Mouse (Mus musculus) hindbrain, embryonic 12.5 days (tissue): ENCODE measurements around the gene Uso1. TPM values are rescaled to one million over a fixed set of nuclear protein-coding genes. Genes with fewer than 3 reads are reported as not detected.
"Not testable (repeated sequence)": the region's sequence is repeated elsewhere in the genome, so short reads cannot be mapped to it uniquely, and the experiment has no call there.

ENCODE experiments used
- ATAC-seq: fragments of 200-750 bp; cut with Nextera tagmentation; 2 replicates; pipeline ENCODE4 v1.8.0; 2017; ENCODE audit warnings: moderate TSS enrichment; ENCODE audit not compliant: low FRiP score
- H3K27ac ChIP-seq: fragments of 300-500 bp; sonication (generic); 2 replicates; pipeline ENCODE4 v1.5.1; 2016; ENCODE audit warnings: mild to moderate bottlenecking
- H3K27me3 ChIP-seq: fragments of 300-500 bp; sonication (generic); 2 replicates; pipeline ENCODE4 v1.6.1; 2016; ENCODE audit warnings: mild to moderate bottlenecking
- H3K36me3 ChIP-seq: fragments of 300-500 bp; sonication (generic); 2 replicates; pipeline ENCODE4 v1.6.1; 2016; ENCODE audit warnings: mild to moderate bottlenecking
- H3K4me1 ChIP-seq: fragments of 300-500 bp; sonication (generic); 2 replicates; pipeline ENCODE4 v1.6.1; 2016
- H3K4me2 ChIP-seq: fragments of 300-500 bp; sonication (generic); replicated peaks from 2 replicates; pipeline ENCODE4 v1.6.1; 2016; ENCODE audit warnings: mild to moderate bottlenecking
- H3K4me3 ChIP-seq: fragments of 300-500 bp; sonication (generic); 2 replicates; pipeline ENCODE4 v1.5.1; 2016; ENCODE audit warnings: mild to moderate bottlenecking
- H3K9ac ChIP-seq: fragments of 300-500 bp; sonication (generic); 2 replicates; pipeline ENCODE4 v1.6.1; 2016; ENCODE audit warnings: mild to moderate bottlenecking, moderate library complexity
- H3K9me3 ChIP-seq: fragments of 300-500 bp; sonication (generic); replicated peaks from 2 replicates; pipeline ENCODE4 v1.6.1; 2016; ENCODE audit warnings: mild to moderate bottlenecking
- WGBS: fragments of 180-500 bp; shearing (Covaris S2); methylation state at CpG from one replicate; pipeline ENCODE4 v1.1.7; 2016; 5-methylcytosine and 5-hydroxymethylcytosine counted together
- polyA plus RNA-seq: library from polyadenylated mRNA; unstranded; fragments of >200 nt; fragmentation: Nextera tagmentation; extraction: Ambion mirVana; gene quantifications from 2 replicates; pipeline ENCODE4 v1.2.1, GENCODE M21; 2016

Uso1 gene
- polyA plus RNA-seq, 1 experiment from 2014 or later, result 55.4 TPM

DNA sequence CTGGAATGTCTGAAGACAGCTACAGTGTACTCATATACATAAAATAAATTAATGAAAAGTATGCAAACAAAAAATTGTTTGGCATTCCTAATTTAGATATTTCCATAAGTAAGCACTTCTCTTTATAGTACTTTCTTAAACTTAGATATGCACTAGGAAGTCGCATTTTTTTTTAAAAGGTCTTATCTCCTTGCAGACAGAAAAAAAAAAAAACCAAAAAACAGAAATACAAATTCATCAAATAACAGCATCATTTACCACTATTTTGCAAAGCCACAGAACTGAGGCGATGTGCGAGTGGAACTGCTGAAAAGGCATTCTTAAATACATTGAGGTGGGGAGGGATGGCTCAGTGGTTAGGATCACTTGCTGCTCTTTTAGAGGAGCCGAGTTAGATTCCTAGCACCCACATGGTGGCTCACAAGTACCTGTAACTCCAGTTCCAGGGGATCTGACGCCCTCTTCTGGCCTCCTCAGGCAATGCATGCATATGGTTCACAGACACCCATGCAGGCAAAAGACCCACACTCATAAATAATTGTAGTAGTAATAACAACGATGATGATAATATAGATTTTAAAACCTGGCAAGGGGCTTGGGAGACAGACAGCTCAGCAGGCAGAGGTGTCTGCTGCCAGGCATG is 7.6 kb upstream of the Uso1 start:
- WGBS, result 90% methylated on average over 6 of the region's 6 CpGs
- H3K9ac ChIP-seq, result no peak overlapping the region
- ATAC-seq, result no peak
- no peak overlapping the region for H3K4me3 ChIP-seq
- H3K27ac ChIP-seq, result no peak overlapping the region
- peaks cover 13% of the 10 kb centered on the region for H3K4me1 ChIP-seq
- no peak overlapping the region for H3K4me2 ChIP-seq
- H3K36me3 ChIP-seq, result peaks cover 17% of the 10 kb centered on the region
- no peaks in the 10 kb centered on the region for H3K27me3 ChIP-seq
- H3K9me3 ChIP-seq, result no peaks in the 10 kb centered on the region

DNA sequence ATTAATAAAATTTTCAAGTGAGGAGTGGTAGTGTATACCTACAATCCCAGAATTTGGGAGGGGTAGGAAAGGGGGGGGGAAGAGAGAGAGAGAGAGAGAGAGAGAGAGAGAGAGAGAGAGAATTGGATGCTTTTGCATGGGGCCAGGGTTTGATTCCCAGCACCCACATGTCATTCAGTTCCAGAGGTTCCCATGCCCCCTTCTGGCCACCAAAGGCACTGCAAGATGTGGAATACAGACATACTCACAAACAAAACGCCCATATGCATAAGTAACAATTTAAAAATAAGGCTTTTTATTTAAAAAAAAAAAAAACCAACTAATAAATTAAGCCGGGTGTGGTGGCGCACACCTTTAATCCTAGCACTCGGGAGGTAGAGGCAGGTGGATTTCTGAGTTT is 5.6 kb upstream of the Uso1 start:
- H3K4me3 ChIP-seq, result no peak overlapping the region
- no peaks in the 10 kb centered on the region for H3K9me3 ChIP-seq
- peaks cover 26% of the 10 kb centered on the region for H3K4me1 ChIP-seq
- H3K27me3 ChIP-seq, result no peaks in the 10 kb centered on the region
- WGBS, result 94% methylated on average over 4 of the region's 4 CpGs
- no peak for ATAC-seq
- no peak overlapping the region for H3K9ac ChIP-seq
- no peak overlapping the region for H3K27ac ChIP-seq
- peaks cover 15% of the 10 kb centered on the region; the same call in 1 of the 2 replicates for H3K36me3 ChIP-seq
- H3K4me2 ChIP-seq, result no peak overlapping the region

- not testable (repeated sequence) for H3K9me3 ChIP-seq, H3K27me3 ChIP-seq, H3K4me2 ChIP-seq, H3K27ac ChIP-seq, H3K9ac ChIP-seq, ATAC-seq, H3K4me3 ChIP-seq
- 74% methylated on average over 4 of the region's 4 CpGs for WGBS
- peaks cover 26% of the 10 kb centered on the region for H3K4me1 ChIP-seq
- peaks cover 15% of the 10 kb centered on the region; the same call in 1 of the 2 replicates for H3K36me3 ChIP-seq
Measured at GRCm38 (mm10) chr5:92133006-92133405, 4.7 kb upstream of the Uso1 start.

GRCm38 (mm10) chr5:92134934-92135333 is 2.8 kb upstream of the Uso1 start:
- H3K27ac ChIP-seq, result no peak overlapping the region
- H3K4me3 ChIP-seq, result no peak overlapping the region
- no peaks in the 10 kb centered on the region for H3K27me3 ChIP-seq
- no peaks in the 10 kb centered on the region for H3K9me3 ChIP-seq
- 88% methylated on average over 3 of the region's 3 CpGs for WGBS
- no peak overlapping the region for H3K9ac ChIP-seq
- H3K4me1 ChIP-seq, result peaks cover 29% of the 10 kb centered on the region
- H3K4me2 ChIP-seq, result no peak overlapping the region
- no peak for ATAC-seq
- H3K36me3 ChIP-seq, result peaks cover 15% of the 10 kb centered on the region; the same call in 1 of the 2 replicates

DNA sequence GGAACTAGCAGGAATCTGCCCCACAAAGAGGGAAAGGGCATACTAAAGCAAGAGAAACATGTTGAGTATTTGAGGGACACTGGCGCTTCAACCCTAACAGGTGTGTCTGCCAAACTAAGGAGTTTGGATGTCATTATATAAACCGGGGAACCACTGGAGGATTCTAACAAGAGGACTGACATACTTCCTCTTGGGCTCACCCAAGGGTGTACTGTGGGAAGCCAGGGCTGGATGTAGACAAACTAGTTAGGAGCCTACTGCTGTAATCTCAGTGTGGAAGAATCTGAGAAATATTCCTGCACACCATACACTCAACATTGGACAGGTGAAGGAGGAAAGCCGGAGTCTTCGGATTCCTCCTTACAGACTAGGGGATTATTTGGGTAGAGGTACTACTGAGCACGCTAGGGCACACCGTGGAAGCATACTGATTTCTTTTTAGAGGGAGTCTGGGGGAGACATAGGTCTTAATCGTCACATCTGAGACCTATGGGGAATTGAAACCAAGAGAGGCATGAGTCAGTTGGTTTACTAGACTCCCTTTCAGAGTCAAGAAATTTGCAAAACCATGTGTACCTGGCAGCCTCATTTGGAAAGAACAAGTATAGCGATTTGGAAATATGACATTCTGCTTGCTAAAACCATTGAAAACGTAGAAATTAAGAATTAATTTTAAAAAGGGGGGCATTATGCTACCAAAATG is 1.1 kb upstream of the Uso1 start:
- H3K9me3 ChIP-seq, result no peaks in the 10 kb centered on the region
- no peak for ATAC-seq
- H3K4me2 ChIP-seq, result peak overlapping the region; percentile 68
- H3K9ac ChIP-seq, result peak overlapping the region; percentile 51
- peaks cover 29% of the 10 kb centered on the region for H3K4me1 ChIP-seq
- peak overlapping the region; percentile 82; the same call in 1 of the 2 replicates for H3K27ac ChIP-seq
- H3K4me3 ChIP-seq, result peak overlapping the region; percentile 80
- no peaks in the 10 kb centered on the region for H3K27me3 ChIP-seq
- WGBS, result 71% methylated on average over 9 of the region's 9 CpGs
- peaks cover 7% of the 10 kb centered on the region; the same call in 1 of the 2 replicates for H3K36me3 ChIP-seq

DNA sequence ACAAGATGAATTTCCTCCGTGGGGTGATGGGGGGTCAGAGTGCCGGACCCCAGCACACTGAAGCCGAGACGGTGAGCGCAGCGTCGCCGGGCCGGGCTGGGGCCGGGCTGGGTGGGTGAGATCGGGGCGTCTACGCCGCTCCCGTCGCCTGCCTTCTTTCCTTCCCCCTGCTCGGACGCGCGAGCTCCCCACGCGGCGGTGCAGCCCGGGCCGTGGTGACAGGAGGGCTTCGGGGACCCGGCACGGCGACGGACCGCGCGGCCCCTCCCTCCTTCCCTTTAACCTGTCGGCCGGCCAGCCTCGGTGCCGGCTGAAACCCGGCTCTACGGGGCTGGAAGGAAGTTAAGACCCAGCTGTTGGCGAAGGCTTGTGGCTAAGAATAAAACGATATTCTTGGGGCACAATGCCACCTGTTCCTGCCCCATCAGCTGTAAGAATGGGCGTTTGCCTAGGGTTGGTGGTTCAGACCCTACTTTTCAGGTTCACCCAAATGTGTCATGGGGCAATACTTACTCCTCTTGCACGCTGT is 419 bp downstream of the Uso1 start:
- peaks cover 34% of the 10 kb centered on the region for H3K4me1 ChIP-seq
- under 1% methylated on average over 33 of the region's 43 CpGs for WGBS
- peak; percentile 90 for ATAC-seq
- H3K36me3 ChIP-seq, result peaks cover 4% of the 10 kb centered on the region; the same call in 1 of the 2 replicates
- H3K9ac ChIP-seq, result peak overlapping the region; percentile 89
- peak overlapping the region; percentile 88 for H3K27ac ChIP-seq
- no peaks in the 10 kb centered on the region for H3K27me3 ChIP-seq
- H3K4me2 ChIP-seq, result peak overlapping the region; percentile 68
- peak overlapping the region; percentile 80 for H3K4me3 ChIP-seq
- no peaks in the 10 kb centered on the region for H3K9me3 ChIP-seq

DNA sequence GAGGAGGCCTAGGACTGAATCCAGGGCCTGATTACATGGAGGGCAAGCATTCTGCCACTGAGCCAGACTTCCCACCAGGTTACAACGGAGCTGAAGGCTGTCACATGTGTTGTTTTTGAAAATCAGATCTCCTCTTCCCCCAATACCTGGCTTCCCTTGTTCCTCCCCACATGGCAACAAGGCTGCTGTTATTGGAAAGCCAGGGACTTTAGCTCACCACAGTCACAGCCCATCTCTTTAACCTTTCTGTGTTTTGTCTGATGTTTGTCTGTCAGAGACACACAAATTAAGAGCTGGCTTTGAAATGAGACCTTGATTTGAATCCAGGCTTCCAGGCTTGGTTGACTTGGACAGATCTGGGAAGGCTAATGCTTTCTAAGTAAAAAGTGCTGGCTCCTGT is 1.5 kb downstream of the Uso1 start:
- H3K9ac ChIP-seq, result peak overlapping the region; percentile 19; the same call in 1 of the 2 replicates
- H3K4me2 ChIP-seq, result peak overlapping the region; percentile 68
- H3K36me3 ChIP-seq, result no peaks in the 10 kb centered on the region
- peaks cover 34% of the 10 kb centered on the region for H3K4me1 ChIP-seq
- ATAC-seq, result no peak
- WGBS, result 16% methylated on average over 1 of the region's 1 CpGs
- no peaks in the 10 kb centered on the region for H3K27me3 ChIP-seq
- no peaks in the 10 kb centered on the region for H3K9me3 ChIP-seq
- H3K4me3 ChIP-seq, result peak overlapping the region; percentile 80; the same call in 1 of the 2 replicates
- H3K27ac ChIP-seq, result no peak overlapping the region

GRCm38 (mm10) chr5:92141696-92142095 is 4.0 kb downstream of the Uso1 start:
- Histone ChIP-seq H3K27ac (no peak overlapping the region), H3K9ac (no peak overlapping the region)
- ATAC-seq, result no peak

DNA sequence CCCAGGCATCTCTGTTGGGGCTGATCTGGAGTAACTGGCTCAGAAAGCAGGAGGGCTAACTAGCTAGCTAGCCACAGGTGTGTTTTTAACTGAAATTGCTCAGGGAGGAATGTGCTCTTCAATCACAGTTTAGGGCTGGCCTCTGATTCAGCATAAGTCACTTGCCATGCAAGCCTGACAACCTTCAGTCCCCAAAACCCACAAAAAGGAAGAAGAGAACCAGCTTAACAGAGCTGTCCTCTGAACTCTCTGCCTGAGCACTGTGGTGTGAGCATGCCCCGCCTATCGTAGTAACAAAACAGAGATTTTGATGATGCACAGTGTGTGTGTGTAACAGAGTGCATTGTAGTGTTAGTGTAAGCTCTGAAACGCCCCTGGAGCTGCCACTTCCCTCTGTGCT is 4.7 kb downstream of the Uso1 start:
- ATAC-seq, result no peak

More at GRCm38 (mm10) chr5:92141696-92142095, 4.0 kb downstream of the Uso1 start:
- H3K4me2 ChIP-seq, result no peak overlapping the region
- H3K4me1 ChIP-seq, result peaks cover 22% of the 10 kb centered on the region
- H3K27me3 ChIP-seq, result no peaks in the 10 kb centered on the region
- H3K4me3 ChIP-seq, result no peak overlapping the region
- no peaks in the 10 kb centered on the region for H3K9me3 ChIP-seq
- WGBS, result 81% methylated on average over 5 of the region's 5 CpGs
- no peaks in the 10 kb centered on the region for H3K36me3 ChIP-seq

DNA sequence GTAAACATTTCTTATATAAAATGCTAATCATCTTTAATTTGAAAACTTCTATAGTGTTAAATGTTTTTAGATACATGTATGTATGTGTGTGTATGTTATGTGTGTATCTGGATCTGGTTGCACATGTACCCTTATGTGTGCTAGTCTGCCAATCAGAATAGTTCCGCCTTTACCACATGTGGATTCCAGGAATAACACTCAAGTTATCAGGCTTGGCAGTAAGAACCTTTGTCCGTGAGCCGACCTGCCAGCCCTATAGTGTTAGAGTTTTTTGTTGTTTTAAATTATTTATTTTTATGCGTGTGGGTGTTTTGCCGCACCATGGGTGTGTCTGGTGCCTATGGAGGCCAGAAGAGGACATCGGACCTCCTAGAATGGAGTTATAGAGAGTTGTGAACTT is 5.9 kb downstream of the Uso1 start:
- H3K4me3 ChIP-seq, result no peak overlapping the region
- peaks cover 18% of the 10 kb centered on the region for H3K4me1 ChIP-seq
- no peaks in the 10 kb centered on the region for H3K27me3 ChIP-seq
- H3K36me3 ChIP-seq, result no peaks in the 10 kb centered on the region
- H3K9me3 ChIP-seq, result no peaks in the 10 kb centered on the region
- WGBS, result 95% methylated on average over 6 of the region's 6 CpGs
- no peak overlapping the region for H3K9ac ChIP-seq
- no peak for ATAC-seq
- no peak overlapping the region for H3K27ac ChIP-seq
- H3K4me2 ChIP-seq, result no peak overlapping the region

More for the DNA sequence above, 4.7 kb downstream of the Uso1 start:
- H3K27me3 ChIP-seq, result no peaks in the 10 kb centered on the region
- H3K9me3 ChIP-seq, result no peaks in the 10 kb centered on the region
- no peak overlapping the region for H3K27ac ChIP-seq
- no peaks in the 10 kb centered on the region for H3K36me3 ChIP-seq
- no peak overlapping the region for H3K4me3 ChIP-seq
- peaks cover 21% of the 10 kb centered on the region for H3K4me1 ChIP-seq
- no peak overlapping the region for H3K4me2 ChIP-seq
- no peak overlapping the region for H3K9ac ChIP-seq
- 93% methylated on average over 3 of the region's 3 CpGs for WGBS

GRCm38 (mm10) chr5:92144954-92145708 is 7.4 kb downstream of the Uso1 start:
- peaks cover 5% of the 10 kb centered on the region; the same call in 1 of the 2 replicates for H3K4me1 ChIP-seq
- H3K9ac ChIP-seq, result no peak overlapping the region
- WGBS, result 95% methylated on average over 7 of the region's 7 CpGs
- H3K27ac ChIP-seq, result no peak overlapping the region
- H3K36me3 ChIP-seq, result no peaks in the 10 kb centered on the region
- no peak for ATAC-seq
- H3K27me3 ChIP-seq, result no peaks in the 10 kb centered on the region
- H3K9me3 ChIP-seq, result no peaks in the 10 kb centered on the region
- no peak overlapping the region for H3K4me3 ChIP-seq
- no peak overlapping the region for H3K4me2 ChIP-seq

- 94% methylated on average over 3 of the region's 3 CpGs for WGBS
- Histone ChIP-seq H3K9me3 (no peaks in the 10 kb centered on the region), H3K4me3 (no peak overlapping the region), H3K4me1 (no peaks in the 10 kb centered on the region), H3K36me3 (0 out of 2 replicates have a peak, but pooled peaks cover 3% of the 10 kb centered on the region), H3K27ac (no peak overlapping the region), H3K4me2 (no peak overlapping the region), H3K27me3 (no peaks in the 10 kb centered on the region), H3K9ac (no peak overlapping the region)
- no peak for ATAC-seq
Measured at GRCm38 (mm10) chr5:92148248-92148647, 10.5 kb downstream of the Uso1 start.
